15 mouse cellular contexts compared by ENCODE assay signal in the genomic region with DNA sequence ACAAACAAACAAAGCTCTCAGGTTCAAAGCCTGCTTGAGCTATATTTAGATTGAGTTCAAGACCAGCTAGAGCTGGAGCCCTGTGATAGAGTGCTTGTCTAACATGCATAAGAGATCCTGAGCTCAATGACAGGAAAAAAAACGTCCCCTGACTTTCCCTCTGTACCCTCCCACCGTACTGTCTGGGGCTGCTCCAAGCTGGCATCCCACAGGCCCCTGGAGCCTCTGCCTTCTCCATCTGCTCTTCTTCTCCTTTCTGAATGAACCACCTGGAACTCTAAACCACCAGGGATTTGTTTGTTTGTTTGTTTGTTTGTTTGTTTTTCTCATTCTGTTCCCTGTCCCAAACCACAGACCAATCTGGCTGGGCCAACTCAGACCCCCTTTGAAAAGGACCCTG.
"Had no signal": no experiment of that assay in that cellular context is flagged by ENCODE, and none has a peak within 500 bp of the region (broad histone marks: within the 10 kb centered on the region; RNA-seq: fewer than 3 reads in every experiment).

No protein-coding gene starts in this region.

- H3K9ac ChIP-seq: neural tube, embryonic 15.5 days; stomach, embryonic 15.5 days had no signal

- DNase-seq: retina, postnatal 1 day; right cerebral cortex, adult 18-20 months; right cerebral cortex, postnatal 14 days; right cerebral cortex, postnatal 25 days; right cerebral cortex, postnatal 4 days; spleen, adult 18-20 months; thymus, adult 18-20 months; thymus, adult 2 months; thymus, postnatal 14 days; thymus, postnatal 25 days; thymus, postnatal 36 days; thymus, postnatal 4 days had no signal

- H3K36me3 ChIP-seq: neural tube, embryonic 15.5 days; stomach, embryonic 15.5 days had no signal

- H3K27me3 ChIP-seq: neural tube, embryonic 15.5 days; stomach, embryonic 15.5 days had no signal

- H3K4me3 ChIP-seq: neural tube, embryonic 15.5 days; stomach, embryonic 15.5 days had no signal

- H3K27ac ChIP-seq: neural tube, embryonic 15.5 days; stomach, embryonic 15.5 days; stomach, postnatal 0 days had no signal

- H3K9me3 ChIP-seq: neural tube, embryonic 15.5 days; stomach, embryonic 15.5 days had no signal

- H3K4me2 ChIP-seq: neural tube, embryonic 15.5 days; stomach, embryonic 15.5 days had no signal
